Mouse (Mus musculus) G1E (cell line): ENCODE measurements around the gene Fut2.

Source experiments
- CTCF ChIP-seq: IDR thresholded peaks from 2 replicates; pipeline ENCODE4 v1.5.1; 2012; ENCODE audit warnings: low read depth, low read length, inconsistent platforms, mixed read lengths
- TAL1 ChIP-seq: conservative IDR thresholded peaks from 2 replicates; pipeline ENCODE4 v1.6.1; 2012; ENCODE audit warnings: low read depth, low read length, inconsistent platforms, mixed read lengths

DNA sequence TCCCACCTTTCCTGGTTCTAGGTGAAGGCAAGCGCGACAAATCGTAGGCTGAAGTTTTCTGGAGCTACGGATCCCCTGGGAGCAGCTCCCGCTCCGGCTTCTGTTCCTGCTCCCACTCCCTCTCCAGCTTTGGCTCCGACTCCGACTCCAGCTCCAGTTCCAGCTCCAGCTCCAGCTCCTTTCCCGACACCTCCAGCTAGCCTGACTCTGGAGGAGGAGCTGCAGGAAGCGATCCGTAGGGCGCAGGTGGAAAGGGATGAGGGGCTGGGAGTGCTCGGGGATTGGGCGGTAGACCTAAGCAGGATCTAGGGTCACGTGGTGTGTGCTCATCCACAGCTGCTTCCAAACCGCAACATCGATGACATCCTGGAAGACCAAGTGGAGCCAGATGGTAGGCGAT, 22.0 kb downstream of the Fut2 start:
- TF ChIP-seq CTCF, result no peak
- TF ChIP-seq TAL1, result no peak
